Mouse (Mus musculus): Measurements from ENCODE around the gene Zfp990. TPM values are rescaled to one million over a fixed set of nuclear protein-coding genes. Genes with fewer than 3 reads are reported as not detected.

The Zfp990 gene
- polyA plus RNA-seq, 1 experiment from 2014 or later = 0.18 TPM

Other genes with a start within 250 kb of the Zfp990 start
- gene Tnfrsf8, start 195.6 kb upstream of the Zfp990 start, polyA plus RNA-seq (2016; fragmentation: Nextera tagmentation; extraction: Ambion mirVana) = 0.06 and 0.14 TPM in 2 replicates
- 1.5 and 2.2 TPM in 2 replicates for gene Gm13212, start 74.4 kb downstream of the Zfp990 start, polyA plus RNA-seq (2016; fragmentation: Nextera tagmentation; extraction: Ambion mirVana)
- not detected in 2 replicates for gene Zfp980, start 159.9 kb downstream of the Zfp990 start, polyA plus RNA-seq (2016; fragmentation: Nextera tagmentation; extraction: Ambion mirVana)